Mouse (Mus musculus): ENCODE measurements around the gene E130114P18Rik. TPM values are rescaled to one million over a fixed set of nuclear protein-coding genes. Genes with fewer than 3 reads are reported as not detected.

The E130114P18Rik gene
- polyA plus RNA-seq, 1 experiment = 0.74 TPM

DNA sequence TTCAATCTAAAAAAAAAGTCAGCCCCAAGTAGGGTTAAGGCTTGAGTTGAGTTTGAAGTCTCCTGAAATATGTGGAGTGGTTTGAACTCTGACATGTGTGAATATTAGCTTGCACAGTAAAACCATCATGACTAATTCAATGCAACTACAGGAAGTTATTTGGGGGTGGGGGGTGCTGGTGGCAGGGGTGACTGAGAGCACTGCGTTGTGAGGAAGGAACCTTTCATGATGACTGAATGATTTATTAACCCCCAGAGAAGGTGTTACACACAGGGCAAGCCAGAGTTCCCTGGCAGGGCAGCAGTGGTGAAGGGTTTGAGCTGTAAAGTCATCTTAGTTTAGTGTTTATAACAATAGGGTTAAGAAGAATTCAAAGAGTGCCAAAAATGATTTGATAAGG, 65.3 kb downstream of the E130114P18Rik start:
- no peaks in the 10 kb centered on the region for H3K36me3 ChIP-seq (ENCODE audit: control insufficient read depth, insufficient read depth, low read length)

DNA sequence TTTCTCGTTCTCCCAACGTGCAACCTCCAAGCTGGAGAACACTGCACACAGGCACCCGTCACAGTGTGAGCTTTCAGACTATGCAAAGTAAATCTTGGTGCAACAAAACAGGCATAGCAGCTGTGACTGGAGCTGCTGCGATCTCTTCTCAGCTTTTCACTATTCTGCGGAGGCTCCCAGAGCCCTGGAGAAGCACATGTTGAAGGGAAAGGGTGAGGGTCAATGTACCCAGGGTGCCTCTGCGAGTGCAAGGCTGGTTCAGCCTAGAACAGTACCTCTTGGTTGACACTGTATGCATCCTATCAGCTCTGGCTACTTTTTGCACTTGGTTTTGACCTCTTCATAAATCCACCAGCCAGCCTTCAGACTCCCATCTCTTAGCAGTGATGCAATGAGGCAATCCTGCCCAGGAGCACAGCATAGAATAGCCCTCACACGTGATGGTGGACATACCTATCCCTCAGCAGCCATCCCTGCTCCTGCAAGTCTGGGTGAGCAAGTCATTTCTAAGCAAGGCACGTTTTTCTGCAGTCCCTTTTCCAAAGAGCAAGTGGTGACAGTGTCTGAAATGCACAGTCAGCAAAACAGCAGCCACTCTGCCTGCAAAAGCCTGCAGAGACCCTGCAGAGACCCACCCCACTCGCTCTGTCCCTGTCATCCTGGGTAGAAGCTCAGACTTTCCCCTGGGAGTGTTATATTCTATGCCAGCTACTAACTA, 67.7 kb downstream of the E130114P18Rik start:
- H3K27me3 ChIP-seq (ENCODE audit: control insufficient read depth, insufficient read depth, low read length) = no peaks in the 10 kb centered on the region
- TF ChIP-seq CTCF (IDR thresholded peaks at IDR 0.05; ENCODE audit: control insufficient read depth, insufficient read depth, insufficient replicate concordance, low read depth, low read length) = no peak
- no peak overlapping the region for H3K27ac ChIP-seq (ENCODE audit: control insufficient read depth, insufficient read depth, low read depth, low read length)
- H3K4me1 ChIP-seq (ENCODE audit: control insufficient read depth, insufficient read depth, low read length) = peaks cover 7% of the 10 kb centered on the region
- no peak overlapping the region for H3K4me3 ChIP-seq (ENCODE audit: control insufficient read depth, low read depth, low read length)
- no peaks in the 10 kb centered on the region for H3K36me3 ChIP-seq (ENCODE audit: control insufficient read depth, insufficient read depth, low read length)

More for the DNA sequence above, 65.3 kb downstream of the E130114P18Rik start:
- Histone ChIP-seq H3K27ac (ENCODE audit: control insufficient read depth, insufficient read depth, low read depth, low read length) (no peak overlapping the region), H3K27me3 (ENCODE audit: control insufficient read depth, insufficient read depth, low read length) (no peaks in the 10 kb centered on the region), H3K4me3 (ENCODE audit: control insufficient read depth, low read depth, low read length) (no peak overlapping the region), H3K4me1 (ENCODE audit: control insufficient read depth, insufficient read depth, low read length) (peaks cover 3% of the 10 kb centered on the region)
- TF ChIP-seq CTCF (IDR thresholded peaks at IDR 0.05; ENCODE audit: control insufficient read depth, insufficient read depth, insufficient replicate concordance, low read depth, low read length) = no peak
- no peak for TF ChIP-seq POLR2A (IDR thresholded peaks at IDR 0.05; ENCODE audit: control insufficient read depth, low read depth, low read length)

DNA sequence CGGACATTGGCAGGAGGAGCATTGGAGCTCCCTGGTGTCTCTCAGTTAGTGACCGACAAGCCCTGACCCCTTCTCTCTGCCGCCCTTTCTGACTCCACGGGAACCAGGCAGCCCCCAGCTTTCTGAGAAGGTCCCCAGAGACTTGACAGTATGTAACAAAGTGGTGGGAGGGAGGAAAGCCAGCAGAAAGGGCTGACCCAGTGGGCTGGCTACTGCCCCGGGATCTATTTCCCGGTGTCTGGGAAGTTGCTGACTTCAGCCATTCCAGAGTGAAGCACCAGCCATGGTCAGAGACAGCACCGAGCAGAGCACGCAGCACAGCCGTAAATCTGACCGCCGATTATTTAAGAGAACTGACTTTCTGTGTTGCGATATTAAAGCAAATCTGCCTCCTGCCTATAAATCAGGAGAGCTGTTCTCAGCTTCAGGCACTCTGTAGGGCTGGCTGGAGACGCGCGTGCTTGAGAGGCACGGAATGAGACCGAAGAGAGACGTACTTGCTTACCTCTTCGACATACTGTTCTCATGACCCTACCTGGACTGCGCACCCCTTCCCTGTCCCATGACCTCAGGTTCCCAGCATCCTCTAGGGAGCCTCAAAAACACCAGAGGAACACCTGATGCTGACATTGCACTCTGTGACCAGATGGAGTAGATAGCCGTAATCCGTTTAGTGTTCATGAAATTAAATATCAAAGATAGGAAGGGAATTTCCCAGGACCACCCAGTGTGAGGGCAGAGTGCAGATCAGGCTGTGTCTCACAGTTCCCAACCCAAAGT, 70.3 kb downstream of the E130114P18Rik start:
- Histone ChIP-seq H3K4me3 (ENCODE audit: control insufficient read depth, low read depth, low read length) (peak overlapping the region; percentile 27; the same call in 1 of the 2 replicates), H3K4me1 (ENCODE audit: control insufficient read depth, insufficient read depth, low read length) (peaks cover 7% of the 10 kb centered on the region), H3K27me3 (ENCODE audit: control insufficient read depth, insufficient read depth, low read length) (no peaks in the 10 kb centered on the region), H3K27ac (ENCODE audit: control insufficient read depth, insufficient read depth, low read depth, low read length) (no peak overlapping the region), H3K36me3 (ENCODE audit: control insufficient read depth, insufficient read depth, low read length) (no peaks in the 10 kb centered on the region)
- no peak for TF ChIP-seq POLR2A (IDR thresholded peaks at IDR 0.05; ENCODE audit: control insufficient read depth, low read depth, low read length)
- no peak for TF ChIP-seq CTCF (IDR thresholded peaks at IDR 0.05; ENCODE audit: control insufficient read depth, insufficient read depth, insufficient replicate concordance, low read depth, low read length)

DNA sequence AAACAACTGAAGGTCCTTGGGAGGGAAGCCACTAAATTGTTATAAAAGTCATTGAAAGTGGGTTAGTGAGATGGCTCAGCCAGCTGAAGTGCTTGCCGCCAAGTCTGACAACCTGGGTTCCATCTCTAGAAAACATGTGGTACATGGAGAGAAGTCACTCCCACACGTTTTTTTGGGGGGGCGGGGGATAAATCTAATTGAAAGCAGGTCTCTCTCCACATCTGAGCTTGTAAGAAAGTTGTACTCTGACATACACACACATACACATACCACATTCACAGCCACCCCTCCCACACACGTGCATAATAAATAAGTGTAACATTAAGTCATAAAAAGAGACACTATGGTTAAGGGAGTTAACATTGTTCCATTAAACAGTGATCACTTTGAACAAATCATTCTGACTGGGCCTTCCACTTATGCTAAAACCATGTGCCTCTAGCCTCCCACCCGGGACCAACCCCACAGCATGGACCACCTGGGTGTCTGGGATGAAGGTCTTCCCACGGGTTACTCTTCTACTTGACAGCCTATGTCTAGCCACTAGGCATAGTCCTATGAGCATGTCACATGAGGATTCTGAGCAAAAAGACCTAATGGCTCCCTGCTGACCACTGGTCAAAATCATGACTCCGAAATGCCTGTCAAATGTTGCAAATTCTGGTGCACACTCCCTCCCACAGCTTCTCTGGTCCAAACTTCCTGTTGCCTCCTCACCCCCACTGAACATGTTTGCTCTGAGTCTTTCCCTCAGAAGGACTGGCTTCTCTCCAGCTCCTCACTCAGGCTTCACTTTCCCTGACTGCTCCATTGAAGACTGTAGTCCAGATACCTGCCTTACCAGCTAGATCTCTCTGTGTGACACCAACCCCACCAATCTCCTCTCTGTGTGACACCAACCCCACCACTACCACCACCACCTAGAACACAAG, 80.9 kb downstream of the E130114P18Rik start:
- no peaks in the 10 kb centered on the region for H3K36me3 ChIP-seq (ENCODE audit: control insufficient read depth, insufficient read depth, low read length)
- no peak overlapping the region for H3K27ac ChIP-seq (ENCODE audit: control insufficient read depth, insufficient read depth, low read depth, low read length)
- no peak for TF ChIP-seq POLR2A (IDR thresholded peaks at IDR 0.05; ENCODE audit: control insufficient read depth, low read depth, low read length)
- TF ChIP-seq CTCF (IDR thresholded peaks at IDR 0.05; ENCODE audit: control insufficient read depth, insufficient read depth, insufficient replicate concordance, low read depth, low read length) = no peak
- no peak overlapping the region for H3K4me3 ChIP-seq (ENCODE audit: control insufficient read depth, low read depth, low read length)
- no peaks in the 10 kb centered on the region for H3K4me1 ChIP-seq (ENCODE audit: control insufficient read depth, insufficient read depth, low read length)
- no peaks in the 10 kb centered on the region for H3K27me3 ChIP-seq (ENCODE audit: control insufficient read depth, insufficient read depth, low read length)

DNA sequence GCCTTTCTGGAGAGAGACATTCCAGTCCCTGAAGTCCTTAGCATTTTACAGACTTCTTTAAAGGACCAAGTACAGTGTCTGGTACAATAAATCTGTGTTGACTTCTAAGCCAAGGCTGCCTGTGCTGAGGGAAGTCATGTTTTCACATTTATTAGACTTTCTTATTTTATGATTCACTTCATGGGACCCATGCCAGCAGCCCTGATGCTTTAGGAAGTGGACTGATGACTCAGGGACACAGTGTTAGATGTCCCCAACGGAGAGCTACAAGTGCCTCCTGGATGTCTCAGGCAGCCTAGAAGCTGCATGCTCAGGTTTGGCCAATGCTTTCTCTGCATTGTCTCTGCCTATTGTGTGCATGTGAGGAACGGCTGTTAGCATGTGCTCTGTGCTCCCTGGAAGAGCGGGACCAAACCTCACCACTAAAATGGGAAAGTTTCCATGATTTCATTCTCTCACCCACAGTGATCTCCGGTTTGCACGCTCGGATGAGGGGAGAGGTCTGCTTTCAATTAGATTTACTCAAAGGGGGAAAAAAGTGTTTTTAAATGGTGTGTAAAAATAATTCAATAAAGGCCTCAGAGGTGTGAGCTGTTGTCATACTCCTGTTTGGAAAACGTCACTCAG, 82.4 kb downstream of the E130114P18Rik start:
- H3K4me1 ChIP-seq (ENCODE audit: control insufficient read depth, insufficient read depth, low read length) = no peaks in the 10 kb centered on the region
- H3K36me3 ChIP-seq (ENCODE audit: control insufficient read depth, insufficient read depth, low read length) = no peaks in the 10 kb centered on the region
- H3K4me3 ChIP-seq (ENCODE audit: control insufficient read depth, low read depth, low read length) = no peak overlapping the region
- TF ChIP-seq POLR2A (IDR thresholded peaks at IDR 0.05; ENCODE audit: control insufficient read depth, low read depth, low read length) (no peak), CTCF (IDR thresholded peaks at IDR 0.05; ENCODE audit: control insufficient read depth, insufficient read depth, insufficient replicate concordance, low read depth, low read length) (no peak)
- no peak overlapping the region for H3K27ac ChIP-seq (ENCODE audit: control insufficient read depth, insufficient read depth, low read depth, low read length)
- H3K27me3 ChIP-seq (ENCODE audit: control insufficient read depth, insufficient read depth, low read length) = no peaks in the 10 kb centered on the region

DNA sequence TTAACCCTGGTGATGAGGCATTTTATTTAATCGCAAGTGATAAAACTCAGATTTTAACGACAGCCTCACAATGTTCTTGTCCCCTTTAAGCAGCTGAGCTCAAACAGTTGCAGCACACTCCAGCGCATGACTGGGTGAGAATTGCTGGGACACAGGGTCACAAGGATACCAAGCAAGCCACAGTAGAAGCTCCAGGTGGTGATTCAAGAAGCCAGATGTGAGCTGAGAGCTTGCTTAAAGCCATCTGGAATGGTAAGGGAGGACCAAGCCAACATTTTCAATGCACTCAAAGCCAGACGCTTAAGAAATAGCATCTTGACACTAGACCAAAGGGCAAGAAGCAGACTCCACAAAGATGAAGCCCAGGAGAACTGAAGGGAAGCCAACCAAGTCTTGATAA, 83.9 kb downstream of the E130114P18Rik start:
- TF ChIP-seq POLR2A (IDR thresholded peaks at IDR 0.05; ENCODE audit: control insufficient read depth, low read depth, low read length) (no peak), CTCF (IDR thresholded peaks at IDR 0.05; ENCODE audit: control insufficient read depth, insufficient read depth, insufficient replicate concordance, low read depth, low read length) (no peak)
- Histone ChIP-seq H3K27ac (ENCODE audit: control insufficient read depth, insufficient read depth, low read depth, low read length) (no peak overlapping the region), H3K27me3 (ENCODE audit: control insufficient read depth, insufficient read depth, low read length) (no peaks in the 10 kb centered on the region), H3K4me1 (ENCODE audit: control insufficient read depth, insufficient read depth, low read length) (peaks cover 2% of the 10 kb centered on the region; the same call in 1 of the 2 replicates), H3K4me3 (ENCODE audit: control insufficient read depth, low read depth, low read length) (no peak overlapping the region), H3K36me3 (ENCODE audit: control insufficient read depth, insufficient read depth, low read length) (no peaks in the 10 kb centered on the region)
